Mouse (Mus musculus) spleen, postnatal 14 days (tissue): Measurements from ENCODE around the gene Sphk1.

ENCODE experiments used
- DNase-seq, 2 experiments: peaks; one replicate each; pipeline ENCODE4 v3.0.0; 2021 to 2022; ENCODE audit warnings: low spot score in 2 of 2

Sphk1 gene

DNA sequence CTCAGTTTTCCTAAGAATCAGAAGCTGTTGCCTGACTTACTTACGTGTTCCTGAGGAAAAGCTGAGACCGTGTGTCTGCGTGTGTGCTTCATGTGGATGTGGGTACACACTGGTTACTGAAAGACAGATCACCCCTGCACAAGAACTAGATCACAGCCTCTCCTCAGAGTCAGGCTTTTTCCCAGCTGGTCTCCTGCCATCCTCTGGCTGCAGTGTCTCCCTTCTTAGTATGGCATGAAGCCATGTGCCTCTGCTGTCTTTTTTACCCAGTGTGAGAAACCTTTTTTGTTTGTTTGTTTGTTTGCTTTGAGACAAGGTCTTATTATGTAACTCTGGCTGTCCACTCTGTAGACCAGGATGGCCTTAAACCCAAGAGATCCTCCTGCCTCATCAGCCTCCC, 48.6 kb downstream of the Sphk1 start:
- DNase-seq: no peak

DNA sequence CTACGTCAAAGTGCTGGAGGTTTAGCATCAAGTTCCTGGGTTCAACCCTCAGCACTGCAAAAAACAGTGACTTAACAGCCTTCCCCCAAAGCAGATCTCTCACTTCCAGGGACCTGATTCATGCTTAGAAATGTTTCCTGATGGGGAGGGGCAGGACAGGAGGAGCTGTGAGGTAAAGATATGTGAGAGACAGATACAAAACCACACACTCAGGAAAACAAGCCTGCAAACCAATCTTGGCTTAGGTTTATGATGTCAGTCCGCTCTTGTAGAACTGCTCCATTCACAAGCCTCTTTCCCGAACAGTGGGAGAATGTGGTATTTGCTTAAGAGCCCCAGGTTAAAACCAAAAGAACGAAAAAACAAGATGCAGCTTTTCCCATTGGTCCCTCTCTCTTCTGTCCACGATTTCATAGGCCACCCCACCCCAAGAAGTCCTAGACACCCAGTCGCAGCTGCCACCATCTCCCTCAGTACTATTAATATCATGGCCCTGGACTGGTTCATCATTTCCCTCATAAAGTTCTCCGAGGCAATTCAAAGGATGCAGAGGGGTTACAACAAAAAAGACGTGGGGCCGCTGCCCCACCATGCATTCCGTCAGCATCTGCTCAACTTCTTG, 49.4 kb downstream of the Sphk1 start:
- no peak for DNase-seq

DNA sequence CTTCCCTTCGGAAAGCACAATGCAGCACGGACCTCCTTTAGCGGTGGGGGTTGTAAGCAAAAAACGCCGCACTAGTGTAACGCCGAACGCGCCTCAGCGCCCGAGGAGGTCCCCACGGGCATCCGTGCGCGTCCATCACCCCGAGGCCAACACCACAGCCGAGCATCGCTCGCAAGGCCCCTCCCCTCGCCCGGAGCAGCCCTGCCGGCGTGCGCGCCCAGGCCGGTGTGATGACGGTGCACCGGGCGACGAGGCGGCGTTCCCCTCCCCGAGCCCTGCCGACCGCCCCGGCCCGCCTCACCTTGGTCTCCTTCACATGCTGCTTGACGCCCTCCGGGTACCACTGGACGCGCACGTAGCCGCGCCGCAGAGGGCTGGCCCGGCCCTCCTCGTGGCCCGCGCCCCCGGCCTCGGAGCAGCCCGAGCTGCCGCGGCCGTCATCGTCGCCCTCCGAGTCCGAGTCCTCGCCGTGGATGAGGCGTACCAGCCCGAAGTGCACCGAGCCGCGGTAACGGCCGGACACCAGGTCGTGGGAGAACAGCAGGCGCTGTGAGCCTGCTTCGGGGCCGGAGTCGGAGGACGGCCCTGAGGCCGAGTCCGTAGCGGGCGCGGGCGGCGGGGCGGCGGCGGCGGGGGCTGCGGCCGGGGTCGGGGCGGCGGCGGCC, 50.1 kb downstream of the Sphk1 start:
- peak; percentile 53 to 63 for DNase-seq

DNA sequence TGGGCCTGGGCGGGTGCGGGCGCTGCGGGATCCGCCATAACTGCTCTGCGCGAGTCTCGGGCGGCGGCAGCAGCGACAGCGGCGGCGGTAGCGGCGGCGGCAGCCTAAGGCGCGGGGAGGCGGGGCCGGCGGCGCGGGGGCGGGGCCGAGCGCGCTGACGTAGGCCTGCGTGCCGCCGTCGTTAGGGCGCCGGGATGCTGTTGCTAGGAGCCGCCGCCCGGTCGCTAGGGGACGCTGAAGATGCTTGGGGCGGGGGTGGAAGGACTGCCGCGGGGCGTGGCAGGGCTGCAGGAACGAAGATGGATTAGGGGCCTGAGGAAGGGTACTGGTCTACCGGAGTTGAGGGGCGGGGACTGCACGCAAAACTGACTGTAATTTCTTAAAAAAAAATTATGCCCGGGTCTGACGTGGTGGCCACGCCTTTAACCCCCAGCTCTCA, 50.7 kb downstream of the Sphk1 start, which contains the start of gene Ube2o:
TSS of gene Ube2o (minus strand) at position 72 of the 439 bp plus-strand sequence.
- DNase-seq: peak; percentile 79 to 90

DNA sequence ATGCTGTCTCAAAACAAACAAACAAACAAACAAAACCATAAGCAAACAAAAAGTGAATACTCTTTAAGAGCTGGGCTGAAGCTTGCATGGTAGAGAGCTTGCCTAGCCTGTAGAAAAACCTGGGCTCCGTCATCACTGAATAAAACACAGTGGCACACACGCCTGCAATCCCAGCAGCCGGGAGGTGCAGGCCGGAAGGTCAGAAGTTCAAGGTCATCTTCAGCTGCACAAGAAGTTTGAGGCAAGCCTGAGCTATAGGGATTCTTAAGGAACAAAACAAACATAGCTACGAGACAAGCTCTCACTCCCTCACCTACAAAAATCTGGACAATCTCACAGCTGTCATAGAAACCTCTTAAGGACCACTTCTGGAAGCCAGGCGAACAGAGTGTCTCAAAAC, 55.0 kb downstream of the Sphk1 start:
- DNase-seq: no peak
